Mouse (Mus musculus) midbrain, embryonic 16.5 days (tissue): Measurements from ENCODE around the gene Magi2. TPM values are rescaled to one million over a fixed set of nuclear protein-coding genes. Genes with fewer than 3 reads are reported as not detected.

Source experiments
- ATAC-seq: fragments of 200-750 bp; cut with Nextera tagmentation; 2 replicates; pipeline ENCODE4 v1.8.0; 2017; ENCODE audit warnings: moderate TSS enrichment
- H3K27ac ChIP-seq: fragments of 300-500 bp; sonication (generic); 2 replicates; pipeline ENCODE4 v1.5.1; 2014; ENCODE audit warnings: mild to moderate bottlenecking, low read length, mixed read lengths
- H3K27me3 ChIP-seq: fragments of 300-500 bp; sonication (generic); 2 replicates; pipeline ENCODE4 v1.6.1; 2014; ENCODE audit warnings: low read depth, low read length, mixed read lengths; ENCODE audit not compliant: control insufficient read depth, insufficient read depth
- H3K36me3 ChIP-seq: fragments of 300-500 bp; sonication (generic); 2 replicates; pipeline ENCODE4 v1.6.1; 2014; ENCODE audit warnings: mild to moderate bottlenecking, low read length, moderate library complexity, mixed read lengths; ENCODE audit not compliant: control insufficient read depth, insufficient read depth
- H3K4me1 ChIP-seq: fragments of 300-500 bp; sonication (generic); 2 replicates; pipeline ENCODE4 v1.6.1; 2014; ENCODE audit warnings: mild to moderate bottlenecking, low read length, mixed read lengths; ENCODE audit not compliant: control insufficient read depth, insufficient read depth
- H3K4me2 ChIP-seq: fragments of 300-500 bp; sonication (generic); 2 replicates; pipeline ENCODE4 v1.6.1; 2014; ENCODE audit warnings: mild to moderate bottlenecking, low read length, mixed read lengths
- H3K4me3 ChIP-seq: fragments of 300-500 bp; sonication (generic); 2 replicates; pipeline ENCODE4 v1.5.1; 2014; ENCODE audit warnings: low read depth, mild to moderate bottlenecking, low read length, moderate library complexity, mixed read lengths
- H3K9ac ChIP-seq: fragments of 300-500 bp; sonication (generic); 2 replicates; pipeline ENCODE4 v1.6.1; 2014; ENCODE audit warnings: low read depth, low read length, mixed read lengths
- H3K9me3 ChIP-seq: fragments of 300-500 bp; sonication (generic); replicated peaks from 2 replicates; pipeline ENCODE4 v1.6.1; 2014; ENCODE audit warnings: mild to moderate bottlenecking, low read length, mixed read lengths; ENCODE audit not compliant: control insufficient read depth, poor library complexity, severe bottlenecking
- WGBS: fragments of 180-500 bp; shearing (Covaris S2); extraction: QIAGEN DNeasy Blood & Tissue Kit; methylation state at CpG from one replicate; pipeline ENCODE4 v1.1.7; 2014; 5-methylcytosine and 5-hydroxymethylcytosine counted together
- polyA plus RNA-seq: library from polyadenylated mRNA; unstranded; fragments of >200 nt; fragmentation: Nextera tagmentation; extraction: Ambion mirVana; gene quantifications from 2 replicates; pipeline ENCODE4 v1.2.1, GENCODE M21; 2015

The Magi2 gene
- polyA plus RNA-seq, 1 experiment from 2014 or later = 33.0 TPM

- no peak overlapping the region for H3K4me2 ChIP-seq
- H3K27ac ChIP-seq = no peak overlapping the region
- H3K4me3 ChIP-seq = no peak overlapping the region
- H3K9me3 ChIP-seq = no peaks in the 10 kb centered on the region
- H3K36me3 ChIP-seq = no peaks in the 10 kb centered on the region
- peak; percentile 65; the same call in 1 of the 2 replicates for ATAC-seq
- H3K9ac ChIP-seq = no peak overlapping the region
- H3K27me3 ChIP-seq = no peaks in the 10 kb centered on the region
- peaks cover 6% of the 10 kb centered on the region for H3K4me1 ChIP-seq
- WGBS = 11% methylated on average over 3 of the region's 3 CpGs
These were observed 842.2 kb downstream of the Magi2 start for GRCm38 (mm10) chr5:20068921-20069486.

DNA sequence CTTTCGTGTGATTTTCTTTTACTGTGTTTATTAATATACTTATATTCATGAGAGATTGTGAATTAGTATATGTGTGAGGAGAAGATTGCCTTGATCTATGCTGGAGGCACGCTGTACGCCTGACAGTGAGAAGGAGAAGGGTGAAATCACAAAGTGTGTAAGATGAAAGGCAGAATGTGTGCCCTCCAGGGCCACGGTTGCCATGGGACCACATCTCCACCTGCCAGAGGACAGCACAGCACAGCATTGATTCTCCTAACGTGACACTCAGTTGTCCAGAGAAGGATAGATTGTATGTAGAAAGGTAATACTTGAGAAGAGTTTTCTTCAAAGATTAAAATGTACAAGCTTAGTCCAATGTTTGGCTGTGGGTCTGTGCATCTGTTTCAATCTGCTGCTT, 847.3 kb downstream of the Magi2 start:
- H3K27me3 ChIP-seq = no peaks in the 10 kb centered on the region
- ATAC-seq = no peak
- H3K4me2 ChIP-seq = no peak overlapping the region
- 56% methylated on average over 5 of the region's 5 CpGs for WGBS
- peaks cover 4% of the 10 kb centered on the region; the same call in 1 of the 2 replicates for H3K4me1 ChIP-seq
- H3K9me3 ChIP-seq = no peaks in the 10 kb centered on the region
- no peak overlapping the region for H3K27ac ChIP-seq
- no peaks in the 10 kb centered on the region for H3K36me3 ChIP-seq
- no peak overlapping the region for H3K4me3 ChIP-seq
- no peak overlapping the region for H3K9ac ChIP-seq

DNA sequence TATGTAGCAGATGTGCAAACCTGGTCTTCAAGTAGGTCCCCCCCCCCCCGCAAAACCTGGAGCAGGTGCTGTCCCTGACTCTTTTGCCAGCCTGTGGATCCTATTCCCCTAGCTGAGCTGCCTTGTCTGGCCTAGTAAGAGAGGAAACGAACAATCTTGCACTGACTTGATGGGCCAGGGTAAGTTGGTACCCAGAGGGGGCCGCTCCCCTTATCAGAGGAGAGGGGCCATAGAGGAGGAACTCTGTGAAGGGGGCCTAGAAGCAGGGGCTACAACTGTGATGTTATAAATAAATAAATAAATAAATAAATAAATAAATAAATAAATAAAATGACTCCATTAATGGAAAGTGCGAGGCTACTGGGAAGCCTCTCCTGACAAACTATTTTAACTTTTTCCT, 848.0 kb downstream of the Magi2 start:
- Histone ChIP-seq H3K27me3 (no peaks in the 10 kb centered on the region), H3K4me3 (no peak overlapping the region), H3K4me2 (no peak overlapping the region), H3K36me3 (no peaks in the 10 kb centered on the region), H3K9me3 (no peaks in the 10 kb centered on the region), H3K27ac (no peak overlapping the region), H3K9ac (no peak overlapping the region), H3K4me1 (peaks cover 3% of the 10 kb centered on the region; the same call in 1 of the 2 replicates)
- 97% methylated on average over 4 of the region's 4 CpGs for WGBS
- peak; percentile 69; the same call in 1 of the 2 replicates for ATAC-seq

- ATAC-seq = no peak
- 76% methylated on average over 7 of the region's 7 CpGs for WGBS
- no peak overlapping the region for H3K4me2 ChIP-seq
- H3K9ac ChIP-seq = no peak overlapping the region
- H3K36me3 ChIP-seq = no peaks in the 10 kb centered on the region
- no peaks in the 10 kb centered on the region for H3K27me3 ChIP-seq
- H3K4me3 ChIP-seq = no peak overlapping the region
- H3K27ac ChIP-seq = no peak overlapping the region
- H3K9me3 ChIP-seq = no peaks in the 10 kb centered on the region
- peaks cover 3% of the 10 kb centered on the region; the same call in 1 of the 2 replicates for H3K4me1 ChIP-seq
These were observed 852.1 kb downstream of the Magi2 start for GRCm38 (mm10) chr5:20078931-20079330.

DNA sequence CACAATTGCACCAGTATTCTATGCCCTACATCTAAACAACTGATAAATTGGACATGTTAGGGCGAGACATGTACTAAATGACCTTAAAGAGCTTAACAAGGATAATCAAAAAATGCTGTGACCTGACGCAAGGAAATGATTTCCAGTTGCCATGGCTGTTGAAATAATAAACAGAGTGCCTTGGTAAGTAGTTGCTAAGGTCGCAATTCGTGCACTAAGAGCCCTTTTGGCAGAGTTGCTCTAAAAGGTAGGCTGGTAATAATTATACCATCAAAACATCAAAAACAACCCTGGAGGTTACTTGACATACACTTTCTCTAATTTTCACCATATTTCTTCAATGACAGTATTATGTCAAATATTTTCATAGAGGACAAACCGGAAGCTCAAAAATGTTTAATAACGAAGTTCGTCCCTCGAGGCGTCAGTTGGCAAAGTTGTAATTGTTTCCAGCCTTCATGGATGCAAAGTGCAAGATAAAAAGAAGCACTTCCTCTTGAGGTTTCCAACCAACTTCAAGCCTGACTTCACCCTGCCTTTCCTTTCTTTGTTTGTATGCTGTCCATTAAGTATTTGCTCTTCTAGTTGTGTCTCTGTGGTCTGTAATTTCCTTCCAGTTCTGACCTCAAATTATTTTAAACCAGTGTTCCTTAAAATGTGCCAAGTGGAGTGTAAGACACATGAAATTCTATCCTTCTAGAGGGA, 853.9 kb downstream of the Magi2 start:
- Histone ChIP-seq H3K4me2 (no peak overlapping the region), H3K4me1 (no peaks in the 10 kb centered on the region), H3K27ac (no peak overlapping the region), H3K27me3 (no peaks in the 10 kb centered on the region), H3K4me3 (no peak overlapping the region), H3K9me3 (no peaks in the 10 kb centered on the region), H3K9ac (no peak overlapping the region), H3K36me3 (no peaks in the 10 kb centered on the region)
- no peak for ATAC-seq
- 82% methylated on average over 9 of the region's 9 CpGs for WGBS

DNA sequence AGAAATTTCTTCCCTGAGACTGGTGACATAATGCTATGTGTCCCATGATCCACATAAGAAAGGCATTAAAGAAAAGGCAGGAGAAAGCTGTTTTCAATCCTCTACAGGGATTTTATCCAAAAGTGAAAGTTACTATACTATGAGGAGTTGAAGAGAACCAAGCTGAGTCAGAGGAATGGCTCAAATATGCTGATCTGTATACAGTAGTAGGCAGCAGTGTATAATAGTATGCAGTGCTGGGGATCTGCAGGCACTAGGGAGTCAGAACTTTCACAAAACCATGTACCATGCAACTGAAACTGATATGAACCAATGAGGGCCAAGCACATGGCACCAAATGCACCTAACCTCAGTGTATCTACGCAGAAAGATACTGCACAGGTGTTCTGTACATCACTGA, 855.5 kb downstream of the Magi2 start:
- WGBS = 90% methylated on average over 1 of the region's 1 CpGs
- Histone ChIP-seq H3K4me2 (no peak overlapping the region), H3K4me3 (no peak overlapping the region), H3K36me3 (no peaks in the 10 kb centered on the region), H3K4me1 (no peaks in the 10 kb centered on the region), H3K27ac (no peak overlapping the region), H3K9ac (no peak overlapping the region), H3K27me3 (no peaks in the 10 kb centered on the region), H3K9me3 (no peaks in the 10 kb centered on the region)
- ATAC-seq = no peak

DNA sequence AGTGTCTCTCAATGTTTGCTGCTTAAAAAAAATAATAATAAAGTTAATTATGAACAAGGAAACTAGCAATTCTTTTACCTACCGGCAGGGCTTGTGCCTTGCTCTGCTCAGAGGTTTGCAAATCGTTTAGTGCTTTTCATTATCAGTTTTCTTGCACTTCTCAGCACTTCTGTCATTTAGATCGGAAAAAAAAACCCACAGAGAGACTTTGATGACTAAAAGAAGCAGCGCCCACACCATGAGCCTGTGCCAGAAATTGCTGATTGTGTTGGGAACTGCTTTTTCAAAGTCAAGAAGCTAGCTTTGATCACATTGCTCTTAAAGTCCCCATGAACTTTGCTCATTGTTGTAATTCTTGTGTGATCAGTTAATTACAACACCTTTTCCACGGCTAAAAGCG, 860.2 kb downstream of the Magi2 start:
- no peaks in the 10 kb centered on the region for H3K9me3 ChIP-seq
- no peaks in the 10 kb centered on the region for H3K4me1 ChIP-seq
- H3K4me3 ChIP-seq = no peak overlapping the region
- H3K4me2 ChIP-seq = no peak overlapping the region
- no peak overlapping the region for H3K27ac ChIP-seq
- WGBS = 54% methylated on average over 6 of the region's 6 CpGs
- no peak for ATAC-seq
- H3K27me3 ChIP-seq = no peaks in the 10 kb centered on the region
- no peak overlapping the region for H3K9ac ChIP-seq
- no peaks in the 10 kb centered on the region for H3K36me3 ChIP-seq

DNA sequence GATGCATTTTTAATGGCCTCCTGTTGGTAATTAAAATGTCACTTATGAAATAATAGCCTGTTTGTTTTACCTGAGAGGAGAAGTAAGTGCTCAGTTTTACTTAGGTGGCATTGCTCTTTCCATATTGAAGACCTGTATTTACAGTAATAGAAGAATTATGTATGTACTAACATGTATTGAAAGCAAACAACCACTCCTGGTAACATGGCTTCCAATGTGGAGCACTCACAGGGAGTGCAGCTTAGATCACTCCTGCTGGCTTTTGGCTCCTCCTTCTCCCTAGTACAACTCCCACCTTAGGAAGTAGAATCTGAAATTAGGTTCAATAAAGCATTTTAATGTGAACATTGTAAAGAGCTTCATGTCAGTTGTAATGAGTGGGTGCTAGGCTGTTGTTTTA, 877.0 kb downstream of the Magi2 start:
- Histone ChIP-seq H3K9ac (no peak overlapping the region), H3K4me3 (no peak overlapping the region), H3K4me1 (no peaks in the 10 kb centered on the region), H3K27me3 (no peaks in the 10 kb centered on the region), H3K27ac (no peak overlapping the region), H3K36me3 (no peaks in the 10 kb centered on the region), H3K4me2 (no peak overlapping the region), H3K9me3 (no peaks in the 10 kb centered on the region)
- no peak for ATAC-seq

DNA sequence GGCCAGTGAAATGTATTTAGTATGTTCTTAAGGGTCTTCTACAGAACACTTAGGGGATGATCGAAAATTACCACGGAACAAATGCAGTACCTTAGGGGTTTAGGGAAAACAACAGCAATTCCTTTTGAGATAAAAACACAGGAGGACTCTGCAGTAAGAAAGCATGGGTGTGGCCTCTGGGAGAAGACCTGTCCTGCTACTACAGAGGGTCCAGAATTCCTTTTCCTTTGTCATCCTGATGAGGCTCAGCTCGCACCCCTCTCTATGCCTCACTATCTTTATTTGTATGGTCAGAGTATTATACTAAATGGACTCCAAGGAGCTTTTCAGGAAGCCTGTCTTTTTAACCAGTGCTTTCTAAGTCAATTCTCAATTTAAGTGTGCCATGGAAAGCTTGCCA, 877.7 kb downstream of the Magi2 start:
- Histone ChIP-seq H3K4me3 (no peak overlapping the region), H3K36me3 (no peaks in the 10 kb centered on the region), H3K4me1 (no peaks in the 10 kb centered on the region), H3K4me2 (no peak overlapping the region), H3K9ac (no peak overlapping the region), H3K27me3 (no peaks in the 10 kb centered on the region), H3K9me3 (no peaks in the 10 kb centered on the region), H3K27ac (no peak overlapping the region)
- ATAC-seq = no peak
- WGBS = 62% methylated on average over 3 of the region's 3 CpGs
